26 mouse cellular contexts compared by ENCODE assay signal in genomic region chr3:50595732-50596131, GRCm38 (mm10).
"Had no signal": no experiment of that assay in that cellular context is flagged by ENCODE, and none has a peak within 500 bp of the region (broad histone marks: within the 10 kb centered on the region; RNA-seq: fewer than 3 reads in every experiment).

No protein-coding gene starts in this region.

- H3K4me3 ChIP-seq: embryonic facial prominence, embryonic 10.5 days; embryonic facial prominence, embryonic 12.5 days; embryonic facial prominence, embryonic 13.5 days; embryonic facial prominence, embryonic 15.5 days; erythroblast, embryonic 14.5 days; forebrain, embryonic 10.5 days; forebrain, embryonic 12.5 days; forebrain, embryonic 13.5 days; forebrain, embryonic 15.5 days; gastrocnemius, adult 2 months; heart, adult 2 months; heart, embryonic 10.5 days had no signal

- ATAC-seq: forebrain, embryonic 13.5 days; forebrain, embryonic 14.5 days; forebrain, embryonic 15.5 days; forebrain, embryonic 16.5 days; forebrain, postnatal 0 days had no signal

- H3K27ac ChIP-seq: embryonic facial prominence, embryonic 10.5 days; embryonic facial prominence, embryonic 12.5 days; embryonic facial prominence, embryonic 13.5 days; embryonic facial prominence, embryonic 15.5 days; forebrain, embryonic 10.5 days; forebrain, embryonic 12.5 days; forebrain, embryonic 13.5 days; forebrain, embryonic 15.5 days; gastrocnemius, adult 2 months; heart, adult 2 months; heart, embryonic 10.5 days had no signal

- H3K4me1 ChIP-seq: embryonic facial prominence, embryonic 10.5 days; embryonic facial prominence, embryonic 12.5 days; embryonic facial prominence, embryonic 13.5 days; embryonic facial prominence, embryonic 15.5 days; forebrain, embryonic 10.5 days; forebrain, embryonic 12.5 days; forebrain, embryonic 13.5 days; forebrain, embryonic 15.5 days; heart, embryonic 10.5 days had no signal

- DNase-seq: cerebellum, postnatal 10 days; cerebellum, postnatal 14 days; cerebellum, postnatal 25 days; cerebellum, postnatal 36 days; embryo, embryonic 11 days; forebrain, postnatal 0 days; gastrocnemius, adult 2 months; gastrocnemius, postnatal 10 days; gastrocnemius, postnatal 14 days; gastrocnemius, postnatal 25 days; gastrocnemius, postnatal 36 days; heart, adult 11 months; heart, adult 18-20 months; heart, adult 2 months had no signal

- H3K36me3 ChIP-seq: embryonic facial prominence, embryonic 10.5 days; embryonic facial prominence, embryonic 12.5 days; embryonic facial prominence, embryonic 13.5 days; embryonic facial prominence, embryonic 15.5 days; forebrain, embryonic 10.5 days; forebrain, embryonic 12.5 days; forebrain, embryonic 15.5 days; heart, embryonic 10.5 days had no signal

- H3K27me3 ChIP-seq: embryonic facial prominence, embryonic 12.5 days; embryonic facial prominence, embryonic 13.5 days; embryonic facial prominence, embryonic 15.5 days; forebrain, embryonic 12.5 days; forebrain, embryonic 13.5 days; forebrain, embryonic 15.5 days had no signal

- H3K9ac ChIP-seq: embryonic facial prominence, embryonic 12.5 days; embryonic facial prominence, embryonic 13.5 days; embryonic facial prominence, embryonic 15.5 days; forebrain, embryonic 12.5 days; forebrain, embryonic 13.5 days; forebrain, embryonic 15.5 days; forebrain, postnatal 0 days had no signal

- H3K4me2 ChIP-seq: embryonic facial prominence, embryonic 12.5 days; embryonic facial prominence, embryonic 13.5 days; embryonic facial prominence, embryonic 15.5 days; forebrain, embryonic 12.5 days; forebrain, embryonic 13.5 days; forebrain, embryonic 15.5 days had no signal

- H3K9me3 ChIP-seq: embryonic facial prominence, embryonic 15.5 days; forebrain, embryonic 15.5 days; heart, embryonic 10.5 days had no signal
